Mouse (Mus musculus) c-Kit-positive CD71-positive TER-119-negative erythroid progenitor cells, embryonic 14.5 days (primary cell): ENCODE results near the gene Rbm38.

Source experiments
- DNase-seq: peaks from one replicate; pipeline ENCODE4 v3.0.0-alpha.2; 2013; ENCODE audit warnings: low read depth

Rbm38 gene

DNA sequence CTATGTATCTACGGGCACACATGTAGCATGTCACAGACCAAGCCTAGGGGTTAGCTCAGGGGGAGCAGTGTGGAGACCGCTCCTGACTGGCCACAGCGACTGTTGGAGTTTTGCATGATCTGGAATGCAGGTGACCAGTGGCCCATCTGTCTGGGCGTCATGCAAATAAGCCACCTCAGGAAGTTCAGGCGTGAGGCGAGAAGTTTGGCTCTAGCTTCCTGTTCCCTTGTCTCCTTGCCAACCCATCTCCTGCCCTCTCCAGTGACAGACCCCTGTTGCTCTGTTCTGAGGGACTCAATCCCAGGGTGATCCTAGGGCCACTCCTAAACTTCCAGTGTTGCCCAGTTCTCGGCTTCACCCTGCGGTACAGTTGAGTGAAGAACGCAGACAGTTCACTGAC lies 40.2 kb downstream of the Rbm38 start:
- no peak for DNase-seq

DNA sequence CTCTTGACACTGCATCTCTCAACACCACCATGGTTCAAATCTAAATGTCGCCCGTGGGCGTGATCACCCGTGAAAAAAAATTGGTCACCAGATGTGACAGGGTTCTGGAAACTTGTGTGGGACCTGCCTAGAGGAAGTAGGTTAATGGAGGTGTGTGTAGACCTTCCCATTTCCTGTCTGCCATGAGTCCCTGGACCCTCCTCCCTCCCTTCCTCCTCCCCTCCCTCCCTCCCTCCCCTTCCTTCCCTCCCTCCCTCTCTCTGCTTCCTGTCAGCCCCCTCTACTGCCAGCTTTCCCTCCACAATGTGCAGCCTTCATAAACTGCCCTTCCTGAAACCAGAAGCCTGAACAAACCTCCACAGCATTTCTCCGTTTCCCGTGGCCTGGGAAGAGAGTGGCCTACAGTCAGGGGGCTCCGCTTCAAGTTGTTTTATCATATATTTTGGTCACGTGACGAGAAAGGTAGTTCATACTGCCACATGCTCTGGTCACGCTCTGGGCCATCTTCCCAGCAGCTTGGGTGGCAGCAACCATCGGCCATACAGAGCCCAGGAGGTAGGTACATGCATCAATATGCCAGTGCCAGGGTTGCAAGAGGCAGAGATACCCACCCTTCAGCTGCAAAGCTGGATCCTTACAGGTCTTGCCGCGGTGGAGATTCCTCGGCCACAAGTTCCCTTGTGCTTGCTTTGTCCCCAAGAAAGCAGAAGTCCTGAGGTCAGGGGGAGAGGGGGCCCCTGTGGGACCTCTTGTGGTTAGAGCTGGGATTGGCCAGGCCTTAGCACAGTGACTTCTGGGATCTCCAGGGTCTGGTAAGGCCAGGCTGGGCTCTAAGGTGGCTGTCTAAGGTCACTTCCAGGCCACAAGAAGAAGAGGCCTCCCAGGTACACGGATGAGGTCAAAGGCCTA lies 41.4 kb downstream of the Rbm38 start:
- no peak for DNase-seq

GRCm38 (mm10) chr2:173063219-173063618 lies 42.9 kb downstream of the Rbm38 start:
- DNase-seq, result no peak

GRCm38 (mm10) chr2:173064864-173065263 lies 44.6 kb downstream of the Rbm38 start:
- DNase-seq, result no peak

GRCm38 (mm10) chr2:173072948-173073347 lies 52.6 kb downstream of the Rbm38 start:
- DNase-seq, result no peak

DNA sequence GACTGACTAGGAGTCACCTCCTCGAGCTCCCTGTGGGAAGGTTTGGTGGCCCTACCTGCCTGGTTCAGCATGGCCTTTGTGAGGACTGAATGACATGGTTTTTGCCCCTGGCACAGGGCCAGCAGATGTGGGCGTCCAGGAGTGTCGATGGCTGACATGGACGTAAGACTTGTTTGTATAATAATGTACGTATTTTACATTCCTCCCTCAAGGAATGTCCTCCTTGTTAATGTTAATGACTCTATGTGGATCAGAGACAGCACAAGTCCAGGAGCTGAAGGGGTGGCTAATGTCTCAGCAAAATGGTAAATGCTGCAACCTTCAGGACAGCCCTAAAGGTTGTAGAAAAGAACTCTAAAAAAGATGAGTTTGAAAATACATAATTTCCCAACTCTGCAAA lies 53.4 kb downstream of the Rbm38 start:
- no peak for DNase-seq

GRCm38 (mm10) chr2:173076921-173077320 lies 56.6 kb downstream of the Rbm38 start:
- DNase-seq, result no peak

DNA sequence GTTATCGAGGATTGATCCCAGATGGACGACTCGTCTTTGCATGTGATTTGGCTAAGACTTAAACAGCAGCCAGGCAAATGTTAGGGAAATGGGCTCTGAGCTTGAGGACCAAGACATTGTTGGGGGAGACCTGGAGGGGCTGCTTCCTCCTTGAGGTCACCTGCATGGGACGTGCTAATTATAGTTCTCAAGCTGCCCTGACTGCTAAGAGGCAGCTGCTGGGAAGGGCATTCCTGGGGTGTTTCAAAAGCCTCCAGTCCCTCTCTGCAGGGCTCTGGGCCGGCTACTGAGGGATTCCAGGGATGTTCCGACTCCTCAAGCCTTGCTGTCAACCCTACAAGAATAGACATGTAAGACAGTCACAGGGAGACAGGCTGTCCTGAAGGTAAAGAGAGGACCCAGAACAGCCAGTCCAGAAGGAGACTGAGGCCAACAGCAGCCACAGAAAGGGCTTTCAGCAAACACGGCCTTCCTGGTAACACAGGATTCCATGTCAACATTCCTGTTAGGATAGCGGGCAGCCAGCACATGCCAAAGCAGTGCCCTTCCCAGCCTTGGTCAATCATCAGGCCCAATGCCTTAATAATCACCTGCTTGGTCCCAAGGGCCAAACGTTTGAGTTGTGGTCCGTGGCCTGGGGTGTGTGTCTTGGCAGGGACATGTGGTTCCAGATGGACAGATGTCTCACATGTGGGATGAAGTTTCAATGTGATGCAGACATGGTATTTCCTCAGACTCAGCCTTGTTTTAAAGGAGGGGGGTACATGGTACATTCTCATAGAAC lies 59.7 kb downstream of the Rbm38 start:
- DNase-seq, result no peak

- DNase-seq, result peak; percentile 54
These were observed 60.5 kb downstream of the Rbm38 start for GRCm38 (mm10) chr2:173080785-173081241.

DNA sequence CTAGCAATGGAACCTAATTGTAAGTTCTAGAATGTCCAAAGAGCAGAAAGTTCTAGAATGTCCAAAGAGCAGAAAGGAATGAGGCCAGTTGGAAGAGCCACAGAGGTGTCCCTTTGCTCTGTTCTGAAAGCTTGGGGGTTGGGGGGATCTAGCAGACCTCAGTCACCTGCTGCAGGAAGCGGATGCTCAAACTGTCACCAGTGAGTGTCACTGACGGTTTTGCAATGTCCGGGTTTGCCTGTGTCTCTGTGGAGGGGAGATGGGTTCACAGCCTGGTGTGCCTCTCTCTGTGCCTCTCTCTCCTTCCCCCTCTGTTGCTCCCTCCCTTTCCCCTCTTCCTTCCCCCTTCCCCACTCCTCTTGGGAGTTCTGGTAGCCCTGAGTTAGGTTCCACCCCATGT lies 62.4 kb downstream of the Rbm38 start:
- no peak for DNase-seq

- DNase-seq, result no peak
These were observed 62.8 kb downstream of the Rbm38 start for GRCm38 (mm10) chr2:173083106-173083505.

GRCm38 (mm10) chr2:173083712-173084475 lies 63.6 kb downstream of the Rbm38 start:
- DNase-seq, result peak; percentile 60
